Mouse (Mus musculus) regulatory T cell (primary cell): ENCODE data around the gene Cpn1.

Experiments used
- in situ Hi-C: fragments of 300-600 bp; cut with MboI, MseI; formaldehyde crosslinking; loops from one replicate; pipeline ENCODE4 v1.15.1; 2025; ENCODE audit warnings: high pct_unique_total_duplicates

Cpn1 gene

DNA sequence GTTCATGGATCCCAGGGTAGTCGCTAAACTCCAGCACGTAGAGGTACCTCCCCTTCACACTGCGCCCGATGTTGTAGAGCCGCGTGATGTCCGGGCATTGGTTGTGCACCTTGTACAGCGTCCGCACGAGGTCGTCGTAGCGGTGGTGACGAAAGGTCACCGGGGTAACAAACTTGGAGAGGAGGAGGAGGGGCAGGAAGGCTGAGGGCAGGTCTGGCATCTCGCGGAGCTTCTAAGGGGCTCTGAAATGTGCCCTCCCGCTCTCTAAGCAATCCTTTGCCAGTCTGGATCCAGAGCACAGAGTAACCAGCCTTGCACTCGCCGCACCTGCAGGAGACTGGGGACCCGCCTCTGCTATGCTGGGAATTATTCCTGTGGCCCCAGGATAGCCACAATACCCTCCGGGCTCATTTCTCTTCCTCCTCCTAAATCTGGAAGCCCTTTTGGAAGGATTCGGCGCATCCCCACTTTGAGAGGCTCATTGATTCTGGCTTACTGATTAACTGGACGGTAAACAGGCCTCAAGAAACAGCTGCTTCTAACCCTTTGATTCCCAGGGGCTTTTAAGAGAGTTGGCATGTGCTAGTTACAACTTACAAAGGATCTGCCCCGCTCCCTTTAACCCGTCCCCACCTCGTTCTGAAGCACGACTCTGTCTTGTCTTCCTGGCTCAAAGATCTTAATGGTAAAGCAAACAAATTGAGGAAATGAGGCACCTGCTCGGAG lies at the start of gene Cpn1:
TSS of gene Cpn1 (minus strand) at position 488 of the 726 bp plus-strand sequence.
- in situ Hi-C loops: loop anchor here (25.0 kb wide), 1 partner anchor 1749 kb away; the partner anchor contains the start of gene Golga7b

DNA sequence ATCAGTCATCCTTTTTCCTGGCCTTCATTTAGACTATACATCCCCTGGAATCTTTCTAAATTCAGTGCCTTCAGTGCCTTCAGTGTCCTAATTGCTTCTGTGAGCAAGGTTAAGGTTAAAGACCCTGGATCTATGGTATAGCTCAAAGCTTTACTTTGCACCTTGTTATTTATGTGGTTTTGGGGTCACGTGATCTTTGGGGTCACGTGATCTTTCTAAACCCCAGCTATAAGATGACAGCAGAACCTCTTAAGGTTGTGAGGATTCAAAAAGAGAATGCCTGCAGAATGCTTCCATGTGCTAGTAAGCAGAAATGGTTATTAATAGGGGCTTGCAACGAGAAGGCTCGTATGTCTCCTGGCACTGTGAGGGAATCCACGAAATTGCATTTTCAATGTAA lies 47.0 kb upstream of the Cpn1 start:
- in situ Hi-C loops: no loop called here

DNA sequence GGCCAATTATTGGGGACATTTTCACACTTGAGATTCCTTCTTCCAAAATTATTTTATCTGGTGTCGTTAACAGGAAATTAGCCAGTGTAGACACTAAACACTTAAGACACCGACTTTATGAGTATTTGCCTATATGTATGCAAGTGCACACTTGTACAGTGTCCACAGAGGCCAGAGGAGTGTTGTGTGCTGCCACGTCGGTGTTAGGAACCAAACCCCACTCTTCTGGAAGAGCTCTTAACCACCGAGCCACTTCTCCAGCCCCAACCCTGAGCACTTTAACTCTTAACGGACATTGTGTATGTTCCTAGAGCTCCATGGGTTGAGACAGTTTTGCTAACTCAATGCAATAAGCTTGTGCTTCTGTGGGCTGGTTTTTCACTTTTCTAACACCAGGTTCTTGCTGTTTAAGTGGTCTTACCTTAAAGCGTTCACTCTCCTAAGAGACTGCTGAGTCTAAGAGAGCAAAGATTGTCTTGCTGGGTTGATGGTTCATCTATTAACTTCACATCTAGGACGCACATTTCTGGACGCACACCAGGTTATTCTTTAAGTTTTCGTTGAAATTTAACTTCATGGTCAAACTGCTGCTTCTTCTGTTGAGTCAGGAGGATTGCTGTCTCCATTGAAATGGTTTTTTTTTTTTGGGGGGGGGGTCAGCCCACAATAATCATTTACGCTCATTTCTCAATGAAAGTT lies 45.8 kb upstream of the Cpn1 start:
- in situ Hi-C loops: no loop called here

DNA sequence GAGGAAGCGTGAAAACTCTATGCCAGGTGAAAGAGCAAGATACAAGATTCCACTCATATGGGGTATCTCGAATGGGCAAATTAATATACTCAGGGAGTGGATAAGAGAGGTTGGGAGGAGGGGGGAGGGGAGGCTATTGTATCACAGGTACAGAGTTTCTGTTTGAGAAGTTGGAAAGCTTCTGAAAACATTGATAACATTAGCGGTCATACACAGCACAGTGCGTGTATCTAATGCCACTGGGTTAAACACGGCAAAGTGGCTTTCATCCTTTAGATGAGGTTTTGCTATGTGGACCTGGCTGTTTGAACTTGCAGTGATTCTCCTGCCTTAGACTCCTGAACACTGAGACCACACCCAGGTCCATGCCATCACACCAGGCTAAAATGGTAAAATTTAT lies 43.7 kb upstream of the Cpn1 start:
- in situ Hi-C loops: no loop called here

DNA sequence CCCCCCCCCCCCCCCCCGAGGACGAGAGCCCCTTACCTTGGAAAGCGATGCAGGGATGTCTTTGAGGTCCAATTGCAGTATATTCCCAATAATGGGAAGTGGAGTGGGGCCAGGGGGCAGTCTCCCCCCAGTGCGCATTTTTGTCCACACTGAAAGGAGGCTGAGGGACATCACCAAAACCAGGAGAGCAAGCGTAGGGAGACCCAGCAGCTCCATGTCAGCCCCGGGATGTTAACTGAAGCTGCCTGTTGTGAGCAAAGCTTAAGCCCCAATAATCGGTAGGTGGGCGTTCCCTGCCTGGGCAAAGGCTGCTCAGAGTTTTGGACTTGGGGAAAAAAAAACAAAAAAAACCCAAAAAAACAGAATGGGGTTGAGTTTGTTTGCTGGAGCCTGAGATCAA lies 42.6 kb upstream of the Cpn1 start, which contains the start of gene Cyp2c23:
TSS of gene Cyp2c23 (minus strand) at position 237 of the 400 bp plus-strand sequence.
- in situ Hi-C loops: no loop called here

DNA sequence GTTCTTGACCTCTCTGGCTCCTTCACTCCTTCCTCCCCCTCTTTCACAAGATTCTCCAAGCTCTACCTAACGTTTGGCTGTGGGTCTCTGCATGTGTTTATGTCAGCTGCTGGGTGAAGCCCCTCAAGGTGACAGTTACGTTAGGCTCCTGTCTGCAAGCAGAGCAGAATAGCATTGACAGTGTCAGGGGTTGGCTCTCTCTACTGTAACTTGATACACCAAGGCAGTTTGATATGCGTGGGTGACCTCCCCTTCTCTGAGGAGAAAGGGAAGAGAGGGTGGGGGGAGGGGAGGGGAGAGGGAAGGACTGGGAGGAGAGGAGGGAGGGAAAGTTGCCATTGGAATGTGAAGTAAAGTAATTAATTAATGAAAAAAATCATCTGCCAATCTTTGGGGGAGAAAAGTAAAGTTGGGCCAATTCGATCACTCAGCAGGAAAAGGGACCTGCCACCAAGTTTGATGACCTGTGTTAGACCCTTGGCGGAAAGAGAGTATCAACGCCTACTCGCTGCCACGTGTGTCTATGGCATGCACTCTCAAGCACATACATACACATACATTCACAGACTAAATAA lies 40.7 kb upstream of the Cpn1 start:
- in situ Hi-C loops: no loop called here

DNA sequence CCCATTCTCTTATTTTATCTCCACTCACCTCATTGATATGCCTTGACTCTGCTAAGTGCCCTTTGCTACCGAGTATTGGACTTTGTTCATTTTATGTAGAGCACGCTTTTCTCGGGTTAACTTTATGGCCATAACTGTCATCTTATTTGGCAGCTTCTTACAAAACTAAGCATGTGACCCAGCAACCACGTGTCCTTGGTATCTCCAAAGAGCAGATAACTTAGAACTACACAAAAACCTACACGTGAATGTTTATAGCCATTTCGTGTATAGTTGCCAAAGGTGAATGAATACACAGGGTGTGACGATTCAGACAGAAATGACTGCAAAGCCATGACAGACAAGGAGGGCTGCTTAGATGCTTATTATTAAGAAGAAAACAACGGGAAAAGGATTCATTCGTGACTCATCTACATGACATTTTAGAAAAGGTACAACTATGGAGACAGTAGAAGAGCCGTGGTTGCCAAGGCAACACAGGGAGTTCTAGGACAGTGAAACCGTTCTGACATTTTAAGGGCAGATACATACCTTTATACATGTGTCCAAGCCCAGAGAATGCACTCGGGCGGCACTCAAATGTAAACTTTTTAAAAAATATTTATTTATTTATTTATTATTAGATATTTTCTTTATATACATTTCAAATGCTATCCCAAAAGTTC lies 38.7 kb upstream of the Cpn1 start:
- in situ Hi-C loops: no loop called here

DNA sequence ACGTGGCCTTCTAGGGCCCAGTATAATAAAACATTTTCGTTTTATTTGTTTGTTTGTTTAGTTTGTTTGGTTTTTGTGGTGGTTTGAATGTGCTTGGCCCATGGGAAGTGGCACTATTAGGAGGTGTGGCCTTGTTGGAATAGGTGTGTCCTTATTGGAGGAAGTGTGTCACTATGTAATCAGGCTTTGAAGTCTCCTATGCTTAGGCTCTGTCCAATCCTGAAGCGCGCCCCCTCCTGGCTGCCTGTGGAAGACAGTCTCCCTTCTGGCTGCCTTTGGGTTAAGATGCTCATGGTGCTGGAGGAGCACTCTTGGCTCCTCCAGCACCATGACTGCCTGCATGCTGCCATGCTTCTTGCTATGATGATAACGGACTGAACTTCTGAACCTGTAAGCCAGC lies 36.7 kb upstream of the Cpn1 start:
- in situ Hi-C loops: no loop called here

DNA sequence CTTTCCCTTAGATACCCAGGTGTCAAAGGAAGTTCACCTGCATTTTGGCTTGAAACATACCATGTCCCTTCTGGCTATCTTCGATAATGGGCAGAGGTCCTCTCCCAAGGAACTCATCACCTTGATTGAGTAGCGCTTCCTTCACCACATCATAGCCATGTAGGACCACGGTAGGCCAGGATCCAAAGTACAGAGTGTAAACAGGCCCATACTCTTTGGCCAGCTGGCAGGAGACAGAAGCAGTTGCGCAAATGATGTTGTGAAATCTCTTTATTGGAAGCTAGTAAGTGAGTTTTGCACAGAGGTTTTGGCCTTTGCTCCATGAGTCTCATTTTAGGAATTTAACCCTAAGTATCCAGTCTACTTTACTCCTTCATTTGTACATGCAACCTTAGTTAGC lies 35.1 kb upstream of the Cpn1 start:
- in situ Hi-C loops: no loop called here

DNA sequence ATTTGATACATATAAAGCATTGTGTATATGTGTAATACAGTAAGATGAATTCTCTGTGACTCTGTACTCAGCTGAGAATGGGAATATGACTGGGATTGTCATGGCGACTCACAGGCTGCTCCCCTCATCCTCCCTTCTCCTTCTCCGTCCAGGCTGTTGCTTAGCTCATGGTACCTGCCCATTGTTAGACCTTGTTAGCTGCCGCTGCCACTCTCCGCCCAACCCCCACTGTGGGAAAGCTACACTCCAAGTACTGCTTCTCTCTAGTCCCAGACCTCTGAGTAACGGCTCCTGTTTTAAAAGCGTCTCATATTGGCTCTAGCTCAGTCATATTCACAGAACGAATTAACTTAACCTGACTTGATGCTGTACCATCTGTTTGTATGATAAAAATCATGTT lies 33.4 kb upstream of the Cpn1 start:
- in situ Hi-C loops: no loop called here

DNA sequence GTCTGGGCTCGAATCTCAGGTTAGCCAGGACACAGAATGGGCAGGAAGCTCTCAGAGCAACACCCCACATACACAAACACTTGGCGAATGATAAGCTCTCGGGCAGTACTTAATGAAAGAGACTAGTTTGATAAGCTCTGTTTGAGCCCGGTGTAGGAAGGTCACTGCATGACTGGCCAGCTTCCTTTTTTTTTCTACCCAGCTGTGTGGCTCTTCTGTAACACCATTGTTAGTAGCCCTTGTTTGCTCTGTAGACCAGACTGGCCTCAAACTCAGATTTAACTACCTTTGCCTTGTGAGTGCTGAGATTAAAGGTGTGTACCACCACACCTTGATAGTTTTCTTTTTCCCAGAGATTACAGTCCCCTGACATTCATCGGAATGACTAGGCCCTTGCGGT lies 27.5 kb upstream of the Cpn1 start:
- in situ Hi-C loops: no loop called here

DNA sequence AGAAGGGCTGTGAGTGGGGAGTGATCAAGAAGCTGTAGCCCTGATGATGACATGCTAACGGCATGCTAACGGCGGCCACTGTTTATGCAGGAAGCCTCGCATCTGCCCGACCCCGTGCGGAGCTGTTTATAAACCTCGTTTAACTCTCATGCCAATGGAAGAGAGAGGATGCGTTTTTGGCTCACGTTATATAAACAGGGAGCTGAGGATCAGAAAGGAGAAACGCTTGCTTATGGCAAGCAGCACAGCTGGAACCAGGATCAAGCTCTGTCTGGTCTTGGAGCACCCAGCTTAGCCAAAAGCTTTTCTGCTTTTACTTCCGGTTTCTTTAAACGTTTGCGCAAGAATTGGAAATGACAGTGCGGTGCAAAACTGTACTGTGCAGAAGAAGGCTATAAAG lies 22.4 kb upstream of the Cpn1 start:
- in situ Hi-C loops: no loop called here

DNA sequence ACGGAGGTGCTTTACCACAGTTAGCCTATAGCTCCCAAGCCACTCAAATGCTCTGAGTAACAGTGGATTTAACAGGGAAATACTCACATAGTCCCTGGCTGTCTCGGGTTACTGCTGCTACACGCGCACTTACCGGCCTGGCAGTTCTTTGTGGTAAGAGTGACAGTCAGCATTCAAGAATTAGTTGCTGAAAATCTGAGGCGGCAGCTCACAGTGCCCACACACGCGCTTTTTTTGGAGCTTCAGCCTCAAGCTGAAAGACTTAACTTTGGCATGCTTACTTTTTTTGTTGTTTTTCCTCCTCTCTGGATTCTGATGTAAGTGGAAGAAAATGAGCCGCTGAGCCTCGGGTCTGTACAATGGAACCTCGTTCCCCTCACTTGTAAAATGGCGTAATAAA lies 20.8 kb upstream of the Cpn1 start:
- in situ Hi-C loops: no loop called here

DNA sequence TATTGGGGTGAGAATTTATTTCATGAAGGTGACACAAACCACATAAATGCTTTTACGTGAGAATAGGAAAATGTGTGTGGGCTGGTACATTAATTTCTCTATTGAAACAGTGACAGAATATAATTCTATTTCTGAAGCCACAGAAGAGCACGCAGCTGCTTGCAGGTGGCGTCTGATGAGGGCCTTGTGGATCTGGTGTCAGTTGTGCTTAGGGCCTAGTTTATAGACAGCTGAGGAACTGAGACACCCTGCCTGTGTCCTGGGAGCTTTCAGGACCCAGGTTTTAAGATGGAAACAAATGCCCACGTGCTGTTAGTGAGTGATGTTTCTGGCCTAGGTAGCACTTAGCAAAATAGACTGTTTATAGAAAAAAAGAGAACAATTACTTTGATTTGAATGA lies 18.7 kb upstream of the Cpn1 start:
- in situ Hi-C loops: no loop called here

DNA sequence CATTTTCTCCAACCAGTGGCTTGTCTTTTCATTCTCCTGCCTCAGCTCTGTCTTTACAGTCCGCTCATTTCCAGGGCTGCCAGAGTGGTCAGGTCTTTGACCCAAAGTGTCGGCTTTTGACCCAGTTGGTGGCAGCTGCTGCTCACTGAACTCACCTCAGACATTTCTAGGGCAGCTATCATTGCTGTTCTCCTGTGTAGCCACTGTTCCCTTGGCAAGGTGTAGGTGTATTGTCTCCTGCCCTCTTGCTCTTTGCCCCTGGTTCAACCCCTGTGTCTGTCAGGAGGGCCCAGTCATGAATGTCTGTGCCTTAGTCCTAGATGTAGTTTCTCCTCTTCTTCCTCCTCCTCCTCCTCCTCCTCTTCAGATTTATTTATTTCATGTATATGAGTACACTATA lies 17.9 kb upstream of the Cpn1 start:
- in situ Hi-C loops: no loop called here

DNA sequence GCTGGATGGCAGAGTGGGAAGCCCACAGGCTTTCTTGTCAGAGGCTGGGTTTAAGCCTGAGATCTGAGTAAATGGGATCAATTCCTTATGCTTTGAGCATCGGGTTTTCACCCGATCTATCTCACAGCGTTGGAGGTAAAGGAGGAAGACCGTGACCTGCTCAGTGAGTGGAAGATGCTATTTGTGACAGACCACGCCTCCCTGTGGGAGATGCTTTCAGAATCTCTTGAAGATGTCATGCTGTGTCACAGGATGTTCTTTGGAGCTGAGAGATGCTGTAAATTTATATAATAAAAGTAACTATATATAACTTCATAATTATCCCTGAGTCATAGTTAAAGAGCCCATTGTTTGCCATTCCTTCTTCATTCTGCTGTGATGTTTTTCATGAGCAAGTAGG lies 14.4 kb upstream of the Cpn1 start:
- in situ Hi-C loops: no loop called here

DNA sequence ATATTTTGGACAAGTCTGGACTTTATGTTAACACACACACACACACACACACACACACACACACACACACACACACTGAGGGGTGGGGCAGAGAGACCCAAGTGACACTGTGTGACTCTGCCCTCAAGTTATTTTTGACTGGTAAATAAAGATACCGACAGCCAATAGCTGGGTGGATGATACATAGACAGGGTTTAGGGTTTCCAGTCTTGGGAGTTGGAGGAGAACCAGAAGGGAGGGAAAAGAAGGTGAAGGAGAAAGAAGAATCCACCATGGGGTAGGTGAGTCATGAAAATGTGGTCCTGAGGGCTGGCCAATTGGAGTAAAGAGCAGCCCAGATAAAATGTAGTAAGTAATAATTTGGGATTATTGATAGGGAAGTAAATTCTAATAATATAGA lies 13.7 kb upstream of the Cpn1 start:
- in situ Hi-C loops: no loop called here

DNA sequence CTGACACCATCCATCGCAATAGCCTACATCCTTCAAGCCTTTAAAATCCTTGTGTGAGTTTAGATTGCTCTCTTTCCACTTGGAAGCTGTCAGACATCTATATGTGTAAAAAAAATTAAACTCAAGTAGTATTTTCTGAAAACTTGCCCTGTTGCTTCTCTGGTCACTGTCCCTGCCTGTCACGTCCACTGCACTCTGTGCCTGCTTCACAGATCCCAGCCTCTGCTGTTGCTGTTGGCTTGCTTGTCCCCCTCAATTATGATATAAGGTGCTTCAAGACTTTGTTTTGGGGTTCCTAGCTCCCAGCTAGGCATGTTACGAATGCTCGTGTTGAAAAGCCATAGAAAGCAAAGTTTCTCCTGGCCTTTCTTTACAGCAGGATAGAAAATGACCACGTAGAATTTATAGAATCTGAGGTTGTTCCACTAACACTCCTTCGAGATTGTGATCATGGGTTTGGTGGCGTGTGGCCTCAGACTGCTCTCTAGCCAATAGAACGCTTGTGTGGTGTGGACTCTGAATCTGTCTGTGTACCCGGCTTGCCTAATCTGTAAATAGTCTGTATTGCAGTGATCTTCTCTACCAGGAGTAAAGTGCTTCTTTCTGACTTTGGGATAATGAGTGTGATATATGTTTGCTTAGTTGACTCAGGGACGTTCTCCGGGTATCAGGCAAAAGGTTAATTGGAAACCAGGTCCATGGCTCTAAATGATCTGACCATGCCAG lies 12.6 kb upstream of the Cpn1 start:
- in situ Hi-C loops: loop anchor here (25.0 kb wide), 1 partner anchor 1762 kb away; the partner anchor contains the start of gene Golga7b

DNA sequence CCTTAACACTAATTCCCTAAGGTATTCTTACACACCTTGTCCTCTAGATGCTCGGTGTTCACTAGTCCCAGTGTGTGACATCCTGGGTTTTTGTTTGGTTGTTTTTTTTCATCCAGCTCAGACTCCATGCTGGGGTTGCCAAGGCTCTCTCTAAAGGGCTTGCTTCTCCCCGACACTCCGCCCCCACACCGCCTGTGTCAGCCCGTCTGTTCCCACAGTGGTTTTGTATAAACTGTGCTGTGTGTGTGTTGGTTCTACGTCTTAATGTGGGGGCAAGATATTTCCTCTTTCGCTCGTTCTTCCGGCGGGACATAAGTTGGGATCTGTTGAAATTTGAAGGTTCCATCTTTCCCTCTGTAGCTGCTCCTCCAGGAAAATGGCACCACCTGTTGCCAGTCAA lies 11.7 kb upstream of the Cpn1 start:
- in situ Hi-C loops: loop anchor here (25.0 kb wide), 1 partner anchor 1761 kb away; the partner anchor contains the start of gene Golga7b

DNA sequence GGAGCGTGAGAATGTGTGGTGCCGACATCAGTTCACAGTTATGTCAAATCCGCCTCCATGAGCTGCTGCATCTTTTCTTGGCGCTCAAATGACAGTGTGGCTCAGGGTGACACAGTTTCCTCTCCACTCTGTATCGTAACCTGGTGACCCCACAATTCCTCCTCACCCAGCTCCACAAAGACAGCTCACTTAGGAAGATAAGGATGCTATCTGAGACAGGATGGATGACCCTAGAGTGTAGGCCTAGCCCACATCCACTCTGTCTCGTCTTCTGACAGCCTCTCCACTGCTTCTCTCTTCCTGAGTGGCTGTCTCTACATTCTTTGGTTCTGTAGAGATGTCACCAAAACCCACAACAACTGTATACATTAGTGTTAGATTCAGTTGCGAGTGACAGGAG lies 9.1 kb upstream of the Cpn1 start:
- in situ Hi-C loops: loop anchor here (25.0 kb wide), 1 partner anchor 1758 kb away; the partner anchor contains the start of gene Golga7b

DNA sequence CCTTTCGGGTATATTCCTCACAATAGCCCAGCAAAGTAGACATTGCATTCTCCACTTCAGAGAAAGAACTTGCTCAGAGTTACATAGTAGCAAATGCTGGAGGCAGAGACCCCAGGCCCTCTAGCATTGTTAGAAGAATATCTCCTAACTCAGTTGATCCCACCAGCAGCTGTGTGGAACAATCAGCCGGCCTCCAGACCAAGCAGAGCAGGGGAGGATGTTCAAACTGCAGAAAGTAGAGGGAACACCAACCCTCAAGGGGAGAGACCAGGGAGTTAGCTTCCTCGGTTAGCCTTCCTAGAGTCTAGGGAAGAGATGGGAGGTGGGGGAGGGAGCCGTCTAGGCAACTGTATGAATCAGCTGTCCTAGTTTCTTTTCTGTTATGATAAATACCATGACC lies 6.1 kb upstream of the Cpn1 start:
- in situ Hi-C loops: loop anchor here (25.0 kb wide), 1 partner anchor 1755 kb away; the partner anchor contains the start of gene Golga7b
